Mouse (Mus musculus): ENCODE results near the gene Myo18b.

DNA sequence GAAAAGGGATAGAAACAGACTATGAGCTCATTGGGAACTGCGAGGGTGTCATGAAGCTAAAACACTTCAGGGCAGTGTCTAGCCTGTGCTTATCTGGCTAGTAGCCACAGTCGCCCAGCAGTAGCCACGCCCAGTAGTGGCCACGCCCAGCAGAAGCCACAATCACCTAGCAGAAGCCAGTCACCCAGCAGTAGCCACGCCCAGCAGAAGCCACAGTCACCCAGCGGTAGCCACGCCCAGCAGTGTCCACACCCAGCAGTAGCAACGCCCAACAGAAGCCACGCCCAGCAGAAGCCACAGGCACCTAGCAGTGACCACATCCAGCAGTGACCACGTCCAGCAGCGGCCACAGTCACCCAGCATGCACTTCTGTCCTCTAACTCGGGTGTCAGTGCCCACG lies 255.5 kb downstream of the Myo18b start:
- TF ChIP-seq CTCF (IDR thresholded peaks at IDR 0.05; ENCODE audit: extremely low read depth, insufficient read depth, low read length) (no peak), POLR2A (IDR thresholded peaks at IDR 0.05; ENCODE audit: extremely low read depth, insufficient read depth, low read length) (no peak)
